15 mouse cellular contexts compared by ENCODE assay signal in genomic region chr9:45703236-45703635, GRCm38 (mm10).
"Had no signal": no experiment of that assay in that cellular context is flagged by ENCODE, and none has a peak within 500 bp of the region (broad histone marks: within the 10 kb centered on the region; RNA-seq: fewer than 3 reads in every experiment).

No protein-coding gene starts in this region.

- H3K9ac ChIP-seq: kidney, embryonic 15.5 days; liver, embryonic 15.5 days; neural tube, embryonic 13.5 days had no signal

- H3K9me3 ChIP-seq: kidney, embryonic 15.5 days; limb, embryonic 10.5 days; liver, embryonic 15.5 days; neural tube, embryonic 13.5 days had no signal

- H3K36me3 ChIP-seq: kidney, embryonic 15.5 days; limb, embryonic 10.5 days; liver, embryonic 15.5 days; neural tube, embryonic 13.5 days had no signal

- H3K4me3 ChIP-seq: kidney, embryonic 15.5 days; limb, embryonic 10.5 days; liver, embryonic 15.5 days; neural tube, embryonic 13.5 days had no signal

- H3K27ac ChIP-seq: kidney, embryonic 15.5 days; limb, embryonic 10.5 days; liver, embryonic 15.5 days had no signal

- ATAC-seq: intestine, embryonic 16.5 days; lung, postnatal 0 days had no signal

- H3K4me2 ChIP-seq: kidney, embryonic 15.5 days; liver, embryonic 11.5 days; liver, embryonic 15.5 days; neural tube, embryonic 13.5 days had no signal

- H3K4me1 ChIP-seq: kidney, embryonic 15.5 days; limb, embryonic 10.5 days; liver, embryonic 15.5 days had no signal

- H3K27me3 ChIP-seq: kidney, embryonic 15.5 days; liver, embryonic 15.5 days; neural tube, embryonic 13.5 days had no signal

- DNase-seq: kidney, adult 2 months; kidney, postnatal 14 days; lung, adult 2 months; lung, postnatal 36 days; midbrain, embryonic 14.5 days; retina, postnatal 1 day; thymus, adult 18-20 months; thymus, postnatal 14 days had no signal
